Comparison of ENCODE assay signal across 18 mouse cellular contexts in genomic region chr1:136456741-136457140, GRCm38 (mm10).
"Had no signal": no experiment of that assay in that cellular context is flagged by ENCODE, and none has a peak within 500 bp of the region (broad histone marks: within the 10 kb centered on the region; RNA-seq: fewer than 3 reads in every experiment).

No protein-coding gene starts in this region.

- H3K36me3 ChIP-seq: midbrain, embryonic 10.5 days; midbrain, embryonic 12.5 days; neural tube, embryonic 13.5 days; neural tube, embryonic 15.5 days had no signal

- H3K4me2 ChIP-seq: lung, embryonic 14.5 days; midbrain, embryonic 12.5 days; neural tube, embryonic 13.5 days; neural tube, embryonic 15.5 days had no signal

- H3K9me3 ChIP-seq: midbrain, embryonic 10.5 days; midbrain, embryonic 12.5 days; neural tube, embryonic 13.5 days; neural tube, embryonic 15.5 days had no signal

- H3K4me1 ChIP-seq: neural tube, embryonic 13.5 days; neural tube, embryonic 15.5 days had no signal

- H3K9ac ChIP-seq: lung, embryonic 14.5 days; midbrain, embryonic 12.5 days; neural tube, embryonic 13.5 days; neural tube, embryonic 15.5 days had no signal

- H3K4me3 ChIP-seq: midbrain, embryonic 10.5 days; midbrain, embryonic 12.5 days; myocyte; neural tube, embryonic 13.5 days; neural tube, embryonic 15.5 days had no signal

- DNase-seq: lung, embryonic 14.5 days; lung, postnatal 10 days; lung, postnatal 4 days; midbrain, embryonic 14.5 days; retina, postnatal 1 day; right cerebral cortex, adult 18-20 months; right cerebral cortex, postnatal 25 days; right cerebral cortex, postnatal 4 days; spleen, adult 18-20 months; thymus, adult 18-20 months; thymus, postnatal 14 days; thymus, postnatal 36 days had no signal

- H3K27me3 ChIP-seq: neural tube, embryonic 13.5 days; neural tube, embryonic 15.5 days had no signal

- ATAC-seq: midbrain, embryonic 16.5 days had no signal

- H3K27ac ChIP-seq: midbrain, embryonic 10.5 days; midbrain, embryonic 12.5 days; neural tube, embryonic 13.5 days; neural tube, embryonic 15.5 days had no signal
